Mouse (Mus musculus) inflammation-experienced regulatory T-cells, adult 6 months (primary cell): ENCODE measurements around the gene Anks1b. TPM values are rescaled to one million over a fixed set of nuclear protein-coding genes. Genes with fewer than 3 reads are reported as not detected.

Experiments used
- ATAC-seq: one replicate; pipeline ENCODE4 v1.8.0; 2017
- polyA plus RNA-seq, 3 experiments: library from polyadenylated mRNA; unstranded; fragments of 100-300 nt; shearing (Covaris generic); gene quantifications; one replicate each; pipeline ENCODE4 v1.2.1; 2017

Anks1b gene
- polyA plus RNA-seq, 3 experiments from 2014 or later = 0.30 TPM; not detected in 2

DNA sequence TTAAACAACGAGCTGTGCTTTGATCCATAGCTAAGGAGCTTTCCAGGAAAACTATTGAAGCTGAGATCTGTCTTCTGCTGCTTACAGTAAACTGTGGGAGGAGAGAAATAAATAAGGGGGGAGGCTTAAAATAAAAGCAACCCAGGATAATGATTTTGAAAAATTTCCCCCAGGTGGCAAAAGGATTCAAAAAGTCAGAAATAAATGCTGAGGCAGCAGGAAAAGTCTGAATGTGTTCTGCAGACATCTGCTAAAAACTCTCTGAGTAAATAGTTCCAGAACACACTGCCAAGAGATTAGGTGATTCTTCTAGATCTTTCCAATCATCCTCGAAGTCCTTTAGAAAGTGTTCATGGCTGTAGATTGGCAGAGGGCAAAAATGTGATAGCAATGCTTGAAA, 865.2 kb downstream of the Anks1b start:
- ATAC-seq = no peak

DNA sequence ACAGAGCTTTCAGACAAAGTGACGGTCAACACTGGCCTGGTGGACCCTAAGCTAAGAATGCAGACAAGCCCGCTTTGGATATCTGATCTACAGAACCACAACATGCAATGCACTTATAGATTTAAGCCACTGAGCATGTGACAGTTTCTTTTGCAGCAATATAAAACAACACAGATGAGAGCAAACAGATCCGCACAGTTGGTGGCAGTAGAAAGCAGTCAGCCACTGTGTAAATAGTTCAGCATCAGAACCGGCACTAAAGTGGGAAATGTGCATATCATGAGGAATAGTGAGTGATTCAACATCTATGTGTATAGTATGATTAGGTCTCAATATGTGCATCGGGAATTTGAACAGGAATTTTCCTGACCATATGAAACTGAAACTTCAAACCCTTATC, 867.6 kb downstream of the Anks1b start:
- ATAC-seq = no peak

DNA sequence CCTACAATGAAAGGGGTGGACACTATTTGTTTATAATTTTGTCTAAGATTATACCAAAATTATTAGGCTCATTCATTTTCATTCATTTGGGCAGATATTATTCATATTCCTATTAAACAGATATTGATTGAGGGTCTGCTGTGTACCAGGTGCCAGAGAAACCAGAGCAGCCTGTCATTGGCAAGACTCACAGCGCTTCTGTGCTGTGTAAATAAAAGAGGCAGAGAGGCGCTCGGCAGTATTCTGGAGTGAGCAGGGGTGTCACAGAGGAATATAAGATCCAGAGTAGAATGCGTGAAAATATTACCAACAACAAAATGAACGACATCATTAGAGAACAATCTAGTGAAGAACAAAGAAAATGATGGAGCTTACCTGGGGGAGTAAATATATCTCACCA, 878.6 kb downstream of the Anks1b start:
- no peak for ATAC-seq

DNA sequence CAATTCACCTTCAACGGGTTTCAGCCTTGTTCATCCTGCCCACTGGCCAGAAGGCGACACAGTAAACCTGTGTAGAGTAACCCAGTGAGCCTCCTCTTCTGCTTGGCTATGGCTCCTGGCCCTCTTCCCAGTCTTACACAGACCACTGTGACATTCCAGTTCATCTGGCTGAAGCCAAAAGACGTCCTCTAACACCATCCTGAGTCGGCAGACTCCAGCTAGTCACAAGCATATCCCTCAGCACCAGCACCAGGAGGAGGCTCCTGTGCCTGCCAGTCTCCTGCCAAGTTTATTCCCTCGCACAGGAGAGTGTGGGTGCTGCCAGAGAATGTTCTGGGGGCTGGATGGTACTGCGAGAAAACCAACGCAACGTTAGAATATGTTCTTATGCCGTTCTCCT, 879.8 kb downstream of the Anks1b start:
- ATAC-seq = no peak

DNA sequence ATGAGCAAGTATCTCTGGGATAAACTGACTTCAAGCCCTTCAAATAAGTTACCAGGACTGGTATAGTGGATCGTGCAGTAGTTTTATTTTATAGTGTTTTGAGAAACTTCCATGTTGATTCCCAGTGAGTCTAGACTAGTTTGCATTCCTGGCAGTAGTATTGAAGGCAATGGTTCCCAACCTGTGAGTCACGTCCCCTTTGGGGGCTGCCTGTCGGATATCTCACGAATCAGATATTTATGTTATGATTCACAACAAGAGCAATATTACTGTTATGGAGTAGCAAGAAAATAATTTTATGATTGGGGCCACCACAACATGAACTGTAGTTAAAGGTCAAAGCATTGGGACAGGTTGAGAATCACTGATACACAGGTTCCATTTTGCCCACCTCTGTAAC, 884.5 kb downstream of the Anks1b start:
- ATAC-seq = no peak

DNA sequence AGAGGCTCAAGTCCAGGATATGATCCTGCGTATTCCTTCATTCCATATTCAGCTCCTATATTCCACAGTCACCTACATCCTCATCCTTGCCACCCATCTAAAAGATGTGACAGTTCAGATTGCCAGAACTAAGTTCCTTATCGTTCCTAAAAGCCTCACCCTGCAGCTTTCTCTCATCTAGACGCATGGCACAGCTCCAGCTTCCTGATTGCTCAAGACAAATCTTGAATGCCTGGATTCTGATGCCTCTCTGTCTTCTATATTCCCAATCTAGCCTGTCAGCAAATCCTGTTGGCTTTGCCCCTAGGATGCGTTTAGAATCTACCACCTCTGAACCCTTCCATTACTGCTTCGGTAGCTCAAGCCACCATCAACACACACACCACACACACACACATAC, 886.6 kb downstream of the Anks1b start:
- ATAC-seq = no peak

DNA sequence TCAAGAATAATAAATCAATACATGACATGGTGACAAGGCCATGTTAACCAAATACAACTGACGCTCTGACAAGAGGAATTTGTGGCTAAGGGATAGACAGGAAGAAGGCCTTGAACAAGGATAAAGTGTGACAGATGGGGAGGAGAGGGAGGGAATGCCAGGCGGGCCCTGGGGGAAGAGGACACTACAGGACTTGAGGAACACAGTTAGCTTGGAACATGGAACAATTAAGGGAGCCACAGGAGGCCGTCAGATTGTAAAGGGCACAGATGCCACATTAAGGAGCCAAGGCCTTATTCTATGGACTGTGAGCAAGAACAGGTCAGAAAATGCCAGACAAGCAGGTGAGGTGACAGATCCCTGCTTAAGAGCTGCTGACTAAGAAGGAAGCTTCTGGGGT, 893.0 kb downstream of the Anks1b start:
- ATAC-seq = no peak

DNA sequence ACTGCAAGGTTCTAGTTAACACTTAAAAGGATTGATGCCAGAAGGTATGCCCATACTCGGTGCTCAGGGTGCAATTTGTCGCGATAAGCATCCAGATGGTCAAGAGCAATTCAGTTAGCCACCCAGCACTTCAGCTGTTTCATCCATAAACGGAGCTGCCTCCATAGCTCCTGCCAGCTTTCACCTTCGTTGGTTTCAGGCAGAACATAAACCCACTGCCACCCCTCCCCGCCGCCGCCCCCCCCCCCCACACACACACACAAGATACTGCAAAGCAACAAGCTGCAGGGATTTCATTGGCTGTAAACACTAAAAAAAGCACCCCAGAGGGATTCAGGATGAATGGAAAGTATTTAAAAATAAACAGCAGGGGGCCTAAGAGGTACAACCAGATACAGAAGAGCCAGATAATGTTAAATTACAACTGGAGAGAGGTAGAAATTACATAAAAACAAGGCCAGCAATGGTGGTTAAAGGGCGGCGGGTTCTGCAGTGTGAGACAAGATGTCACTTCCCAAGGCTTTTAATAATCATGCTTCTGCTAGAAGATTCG, 897.2 kb downstream of the Anks1b start:
- no peak for ATAC-seq

DNA sequence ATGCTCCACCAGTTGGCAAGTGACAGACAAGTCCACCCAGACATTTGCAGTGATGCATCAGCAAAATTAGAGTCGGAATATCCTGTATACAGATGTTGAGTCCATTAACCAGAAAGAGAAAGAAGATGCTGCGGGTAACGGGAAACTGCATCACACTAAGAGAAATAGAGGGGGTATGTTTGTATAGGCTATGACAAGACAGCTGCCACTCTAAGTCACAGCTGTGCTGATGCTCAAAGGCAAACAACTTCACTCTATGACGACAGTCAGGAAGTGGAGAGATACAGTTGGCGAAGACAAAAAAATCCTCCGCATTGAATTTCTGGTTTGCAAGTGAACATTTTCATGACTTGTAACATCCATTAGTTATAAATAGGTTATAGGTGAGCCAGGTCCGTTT, 897.7 kb downstream of the Anks1b start:
- ATAC-seq = no peak

DNA sequence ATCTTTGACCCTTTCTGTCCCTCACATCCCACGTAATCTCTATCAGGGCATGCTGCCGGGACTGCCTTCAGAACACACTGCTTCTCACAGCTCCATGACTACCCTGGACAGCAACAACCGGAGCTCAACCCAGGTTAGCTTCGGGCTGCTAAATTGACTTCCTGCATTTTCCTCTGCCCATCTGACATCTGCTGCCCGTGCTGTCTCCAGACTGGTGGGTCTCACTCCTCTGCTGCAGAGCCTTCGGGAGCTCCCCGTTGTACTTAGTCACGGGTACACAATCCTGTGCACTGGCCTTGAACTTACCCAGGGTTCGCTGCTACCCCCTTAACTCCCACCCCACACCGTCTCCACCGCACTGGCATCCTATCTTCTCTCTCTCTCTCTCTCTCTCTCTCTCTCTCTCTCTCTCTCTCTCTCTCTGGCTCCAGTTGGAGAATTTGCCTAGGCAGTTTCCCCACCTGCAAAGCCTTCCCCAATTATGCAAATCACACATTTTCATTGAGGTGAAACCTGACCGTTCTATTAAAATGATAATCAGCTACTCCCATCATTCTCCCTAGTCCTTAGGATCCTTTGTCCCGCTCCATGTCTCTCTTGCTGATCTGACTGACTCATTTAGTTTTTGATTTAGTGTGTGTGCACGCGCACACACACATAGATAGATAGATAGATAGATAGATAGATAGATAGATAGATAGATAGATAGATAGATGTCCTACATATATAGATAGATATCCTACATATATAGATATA, 898.3 kb downstream of the Anks1b start:
- ATAC-seq = no peak

DNA sequence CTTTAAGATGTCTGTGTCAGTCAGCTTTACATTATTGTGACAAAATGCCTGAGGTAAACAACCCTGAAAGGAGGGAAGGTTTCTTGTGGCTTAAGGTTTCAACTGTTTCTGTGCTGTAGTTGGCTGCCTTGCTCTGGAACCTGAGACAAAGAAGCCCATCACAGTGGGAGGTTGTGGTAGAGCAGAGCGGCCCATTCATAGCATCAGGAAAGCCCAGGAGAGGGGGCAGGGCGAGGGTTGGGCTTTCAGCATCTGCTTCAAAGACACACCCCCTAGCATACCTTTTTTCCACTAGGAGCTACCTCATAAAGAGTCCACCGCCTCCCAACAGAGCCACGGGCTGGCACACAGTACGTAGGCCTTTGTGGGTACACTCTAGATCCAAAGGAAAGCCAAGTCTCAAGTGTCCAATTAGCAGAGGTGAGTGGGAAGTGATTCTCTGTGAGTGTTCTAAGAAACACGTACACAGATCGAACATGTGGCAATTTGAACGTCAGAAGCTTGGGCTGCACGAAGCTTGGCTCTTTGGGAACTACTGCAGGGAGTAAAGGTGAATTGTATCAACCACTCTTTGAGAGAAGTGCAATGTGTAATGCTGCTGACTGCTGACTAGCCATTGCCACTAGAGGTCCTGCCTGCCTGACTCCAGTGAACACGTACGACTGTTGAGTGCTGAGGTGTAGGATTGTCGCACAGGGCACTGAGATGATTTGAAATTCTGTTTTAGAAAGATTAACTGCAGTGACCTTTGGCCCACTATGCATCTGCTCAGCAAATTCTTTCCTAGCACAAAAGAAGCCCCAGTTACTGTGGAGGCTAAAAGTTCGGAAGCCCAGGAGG, 906.5 kb downstream of the Anks1b start:
- ATAC-seq = no peak

DNA sequence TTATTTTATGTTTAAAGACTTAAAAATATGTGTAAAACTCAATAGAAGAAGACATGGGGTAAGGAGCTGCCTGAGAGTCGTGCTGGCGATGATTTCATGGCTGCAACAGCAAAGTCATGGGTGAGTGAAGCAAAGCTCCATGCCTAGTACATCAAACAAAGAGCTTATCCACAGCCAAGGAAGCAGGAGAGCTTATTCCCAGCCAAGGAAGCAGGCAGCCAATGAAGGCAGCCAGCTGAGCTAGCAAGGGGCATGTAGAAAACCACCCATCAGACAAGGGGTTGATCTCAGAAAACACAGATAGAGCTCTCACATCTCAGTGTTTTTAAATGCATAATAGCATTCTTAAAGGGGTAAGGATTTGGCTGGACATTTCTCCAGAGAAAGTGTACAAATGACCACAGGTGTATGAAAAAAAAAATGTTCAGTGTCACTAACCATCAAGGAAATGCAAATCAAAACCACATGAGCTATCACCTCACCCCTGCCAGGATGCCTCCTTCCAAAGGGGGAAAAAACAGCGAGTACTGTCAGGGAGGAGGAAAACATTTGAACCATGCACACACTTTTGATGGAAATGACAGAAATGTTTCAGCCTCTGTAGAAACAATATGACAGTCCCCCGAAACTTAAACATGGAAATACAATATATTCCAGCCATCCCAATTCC, 911.8 kb downstream of the Anks1b start:
- no peak for ATAC-seq

DNA sequence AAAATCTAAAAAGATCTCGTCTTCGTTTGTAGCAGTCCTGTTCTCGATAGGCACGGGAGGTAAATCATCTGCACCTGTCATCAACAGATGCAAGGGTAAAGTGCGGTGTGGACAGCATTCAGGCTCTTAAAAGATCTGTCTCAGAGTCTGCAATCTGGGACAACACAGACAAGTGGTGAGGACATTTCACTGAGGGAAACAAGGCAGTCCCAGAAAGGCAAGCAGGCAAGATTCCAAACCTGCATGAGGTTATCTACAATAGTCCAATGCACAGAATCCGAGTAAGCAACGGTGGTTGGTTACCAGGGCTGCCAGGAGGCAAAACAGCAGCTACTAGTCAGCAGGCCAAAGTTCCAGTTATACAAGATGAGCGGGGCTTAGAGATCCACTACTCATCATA, 912.4 kb downstream of the Anks1b start:
- ATAC-seq = no peak

DNA sequence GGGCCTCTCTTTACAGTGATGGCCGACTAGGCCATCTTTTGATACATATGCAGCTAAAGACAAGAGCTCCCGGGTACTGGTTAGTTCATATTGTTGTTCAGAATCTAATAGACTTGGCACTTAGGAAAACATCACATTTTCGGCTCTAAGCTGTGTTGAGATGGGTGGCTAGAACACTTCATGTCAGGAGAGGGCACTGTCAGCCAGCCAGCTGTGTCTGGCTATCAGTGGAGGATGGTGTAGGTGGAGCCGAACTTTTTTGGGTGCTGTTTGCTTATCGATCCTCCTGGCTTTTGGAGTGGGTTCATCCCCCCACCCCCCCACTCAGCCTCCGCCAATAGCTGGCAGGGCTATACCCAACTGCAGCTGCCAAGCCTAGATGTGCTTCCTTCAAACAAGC, 929.8 kb downstream of the Anks1b start:
- no peak for ATAC-seq

DNA sequence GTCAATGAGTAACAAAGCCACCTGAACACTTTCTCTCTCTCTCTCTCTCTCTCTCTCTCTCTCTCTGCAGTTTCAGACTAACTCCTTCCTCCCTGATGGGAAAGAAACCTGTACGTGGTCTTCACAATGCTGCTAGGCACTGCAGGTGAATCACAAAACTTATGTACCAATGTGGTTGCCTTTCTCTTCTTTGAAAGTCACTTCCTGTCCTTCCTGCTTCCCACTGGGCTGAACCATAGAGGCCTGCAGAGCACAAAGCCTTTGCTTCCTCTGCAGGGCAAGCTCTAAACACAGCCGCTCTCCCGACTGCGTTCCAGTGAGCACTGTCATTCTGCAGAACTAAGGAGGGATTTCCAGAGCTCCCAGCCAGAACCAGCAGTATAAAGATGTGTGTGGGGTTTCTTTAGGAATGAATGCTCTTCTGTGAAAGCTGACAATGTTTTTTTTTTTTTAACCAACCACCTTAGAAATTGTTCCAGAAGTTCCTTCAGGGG, 931.3 kb downstream of the Anks1b start:
- ATAC-seq = no peak

DNA sequence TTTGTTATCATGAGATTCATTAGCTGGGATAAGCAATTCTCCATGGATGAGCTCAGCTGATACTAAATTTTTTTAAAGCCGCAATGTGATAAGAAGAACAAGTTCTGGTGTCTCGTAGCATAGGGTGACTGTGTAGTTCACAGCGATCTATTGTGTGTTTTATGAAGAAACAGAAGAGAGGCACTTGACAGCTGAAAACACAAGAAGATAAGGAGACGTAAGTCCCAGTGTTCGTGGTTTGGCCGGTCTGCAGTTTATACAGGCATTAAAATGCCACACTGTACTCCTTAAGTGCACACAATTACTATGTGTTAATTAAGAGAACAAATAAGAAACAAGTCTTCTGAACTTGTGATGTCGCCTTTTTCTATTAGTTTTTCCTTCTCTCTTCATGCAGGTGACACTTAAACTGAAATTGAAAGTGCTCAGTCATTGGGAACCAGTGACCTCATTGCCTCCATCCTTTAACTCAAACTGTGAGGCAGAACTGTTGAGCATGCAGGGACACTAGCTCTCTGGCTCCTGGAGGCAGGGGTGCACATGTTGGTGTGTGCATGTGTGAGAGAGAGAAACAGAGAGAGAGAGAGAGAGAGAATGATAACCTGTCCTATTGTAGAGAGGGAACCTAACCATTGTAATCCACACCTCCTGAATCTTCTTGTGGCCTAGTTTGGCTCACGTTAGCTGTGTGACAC, 935.5 kb downstream of the Anks1b start:
- ATAC-seq = no peak

DNA sequence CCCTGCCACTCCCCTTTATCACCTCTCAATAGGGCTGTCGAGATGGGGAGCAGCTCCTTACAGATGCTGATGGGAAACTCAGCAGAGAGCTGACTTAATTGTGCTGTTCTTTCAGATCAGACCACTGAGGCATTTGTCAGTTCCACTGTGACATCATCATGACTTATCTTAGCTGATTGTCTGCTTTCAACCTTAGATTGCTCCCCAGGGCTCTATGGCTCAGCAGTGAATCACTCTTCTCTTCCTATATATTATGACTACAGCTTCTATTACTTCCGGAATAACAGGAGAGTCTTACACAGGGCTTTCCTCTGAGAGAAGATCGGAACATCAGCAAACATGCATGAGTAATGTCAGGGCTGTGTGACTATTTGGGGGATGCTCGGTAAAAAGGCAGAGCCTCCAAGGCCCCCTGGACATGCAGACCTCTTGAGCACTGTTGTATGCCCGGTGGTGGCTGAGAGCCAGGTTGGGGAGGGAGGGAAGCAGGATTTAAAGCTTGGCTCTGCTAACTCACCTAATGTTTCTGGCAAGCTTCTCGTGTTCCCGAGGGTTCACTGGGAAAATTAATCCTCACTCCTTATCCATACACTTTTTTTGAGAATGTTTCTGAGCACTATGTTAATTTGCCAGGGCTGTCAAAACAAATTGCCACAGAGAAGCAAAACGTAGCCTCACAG, 936.7 kb downstream of the Anks1b start:
- no peak for ATAC-seq

DNA sequence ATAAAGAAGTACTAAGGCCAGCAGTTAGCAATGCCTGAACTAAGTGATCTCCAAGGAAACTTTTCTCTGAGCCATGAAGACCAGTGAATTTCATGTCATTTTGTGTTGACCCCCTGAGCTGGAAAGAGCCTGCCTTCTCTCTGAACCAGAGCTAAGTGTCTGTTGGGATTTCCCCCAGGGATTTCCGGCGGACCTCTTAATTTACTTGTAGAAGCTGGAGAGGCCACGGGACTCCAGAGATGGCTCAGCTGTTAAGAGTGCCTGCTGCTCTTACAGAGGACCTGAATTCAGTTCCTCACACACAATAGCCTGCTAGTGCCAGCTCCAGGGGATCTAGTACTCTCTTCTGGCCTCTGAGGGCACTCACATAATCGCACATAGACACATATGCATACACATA, 938.1 kb downstream of the Anks1b start:
- no peak for ATAC-seq

DNA sequence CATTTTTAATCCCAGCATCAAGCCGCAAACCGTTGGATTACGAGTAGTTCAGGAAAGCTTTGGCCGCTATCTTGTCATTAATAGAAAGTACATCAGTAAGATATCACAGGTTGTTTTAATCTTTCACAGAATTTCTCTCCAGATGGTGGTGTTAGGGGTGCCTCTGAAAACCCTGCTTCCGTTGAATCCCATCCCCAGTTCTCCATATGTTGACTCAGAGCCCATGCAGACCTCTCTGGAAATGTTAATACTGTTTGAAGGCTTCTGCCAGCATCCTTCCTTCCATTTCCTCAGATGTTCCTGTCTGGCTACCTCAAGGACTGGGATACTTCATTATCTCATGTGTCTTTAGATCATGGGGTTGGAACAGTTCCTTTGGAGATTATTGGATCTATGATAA, 940.0 kb downstream of the Anks1b start:
- ATAC-seq = no peak

DNA sequence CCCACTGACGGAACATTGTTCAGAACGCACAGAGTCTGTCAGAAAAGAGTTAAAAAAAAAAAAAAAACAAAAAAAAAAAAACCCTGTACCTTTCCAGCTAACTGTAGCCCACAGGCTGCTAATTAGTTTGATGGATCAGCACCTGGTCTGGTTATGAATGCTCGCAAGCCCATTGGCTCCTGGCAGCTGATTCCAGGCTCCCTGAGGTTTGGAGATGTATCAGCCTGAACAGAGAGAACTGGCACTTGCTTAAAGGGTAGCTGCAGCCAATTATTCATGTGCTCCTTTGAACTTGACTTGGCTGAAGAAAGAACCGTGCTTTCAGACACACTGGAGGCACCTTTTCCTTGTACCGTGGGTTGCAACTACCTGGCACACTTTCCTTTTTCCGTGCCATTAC, 941.1 kb downstream of the Anks1b start:
- ATAC-seq = no peak

DNA sequence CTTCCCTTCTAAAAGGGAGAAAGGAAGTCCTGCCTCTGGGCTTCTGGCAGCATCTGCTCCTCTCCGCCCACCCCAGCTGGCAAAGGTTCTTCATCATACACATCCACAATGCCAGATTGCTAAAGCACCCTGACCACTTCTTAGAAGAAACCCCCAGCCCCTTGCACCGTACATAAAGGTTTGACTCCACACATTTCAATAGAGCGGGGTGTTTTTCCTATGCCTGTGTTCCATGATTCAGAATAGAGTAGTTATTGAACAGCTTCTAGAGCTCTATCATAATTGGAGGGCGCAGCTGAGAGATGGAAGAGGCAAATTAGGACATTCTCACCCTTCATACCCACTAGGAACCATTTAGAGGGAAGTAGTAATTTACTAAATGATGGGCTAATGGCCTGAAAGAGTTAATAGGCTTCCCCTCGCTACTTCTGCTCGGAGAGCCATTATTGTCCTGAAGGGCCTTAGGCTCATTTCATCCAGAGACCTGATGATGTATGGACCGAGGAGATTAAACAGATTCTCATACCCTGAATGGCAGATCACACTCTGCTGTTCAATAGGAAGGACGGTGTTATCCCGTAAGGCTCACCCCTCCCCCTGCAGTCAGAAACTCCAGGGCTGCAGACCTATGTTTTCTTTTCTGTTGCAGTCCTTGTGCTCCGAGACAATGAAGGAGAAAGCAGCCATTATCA, 945.1 kb downstream of the Anks1b start:
- ATAC-seq = no peak
